Mouse (Mus musculus): ENCODE results near the gene Bpifa5. TPM values are rescaled to one million over a fixed set of nuclear protein-coding genes. Genes with fewer than 3 reads are reported as not detected.
"Not testable (repeated sequence)": the region's sequence is repeated elsewhere in the genome, so short reads cannot be mapped to it uniquely, and the experiment has no call there.

Gene Bpifa5
- not detected in 2 replicates for polyA plus RNA-seq (2015; fragmentation: Nextera tagmentation; extraction: Ambion mirVana)

DNA sequence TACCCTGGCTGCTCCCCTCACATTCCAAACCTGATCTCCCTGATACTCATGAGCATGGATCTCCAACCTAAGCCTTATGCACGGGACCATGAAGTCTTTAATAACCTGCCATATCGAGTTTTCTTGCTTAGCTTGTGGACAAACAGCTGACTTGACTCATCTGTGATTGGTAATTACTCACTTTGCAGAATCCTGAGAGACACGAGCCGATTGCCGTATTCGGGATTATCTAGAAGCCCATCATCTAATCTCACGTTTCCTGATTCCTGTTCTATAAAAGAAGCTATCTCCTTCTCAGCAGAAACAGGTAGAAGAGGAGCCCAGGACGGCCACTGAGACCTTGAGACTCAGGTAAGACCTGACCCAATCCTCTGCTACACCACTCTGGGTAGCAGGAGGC, at the start of gene Bpifa5:
TSS of gene Bpifa5 (plus strand) at position 301 of the 400 bp plus-strand sequence.
- 83% methylated on average over 8 of the region's 8 CpGs for WGBS

DNA sequence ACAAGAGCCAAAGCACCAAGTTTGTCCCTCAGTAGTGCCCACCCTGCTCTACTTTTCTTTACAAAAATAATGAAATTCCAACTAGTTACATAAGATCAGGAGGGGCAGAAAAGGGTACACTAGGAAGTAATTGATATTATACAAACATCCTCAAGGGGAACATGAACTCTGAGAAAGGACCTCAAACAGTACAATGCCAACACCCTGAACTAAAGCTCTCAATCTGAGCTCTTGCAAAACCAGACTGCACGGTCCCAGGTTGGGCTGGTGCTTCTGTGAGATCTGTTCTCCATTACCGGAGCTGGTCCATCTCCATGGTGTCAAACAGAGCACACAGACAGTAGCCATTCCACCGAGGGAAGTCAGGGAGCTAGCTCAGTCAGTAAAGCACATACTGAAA, 45.0 kb upstream of the Bpifa5 start:
- no peaks in the 10 kb centered on the region for H3K9me3 ChIP-seq
- H3K36me3 ChIP-seq = no peaks in the 10 kb centered on the region
- no peak for ATAC-seq (ENCODE audit: low read depth)
- no peaks in the 10 kb centered on the region for H3K27me3 ChIP-seq
- H3K27ac ChIP-seq (replicated peaks) = no peak overlapping the region
- H3K4me1 ChIP-seq (replicated peaks) = no peaks in the 10 kb centered on the region
- 91% methylated on average over 3 of the region's 3 CpGs for WGBS
- no peak overlapping the region for H3K4me3 ChIP-seq
- no peak overlapping the region for H3K9ac ChIP-seq
- no peak overlapping the region for H3K4me2 ChIP-seq

More for the DNA sequence above, at the start of gene Bpifa5:
- Histone ChIP-seq H3K4me1 (replicated peaks) (no peaks in the 10 kb centered on the region), H3K9me3 (no peaks in the 10 kb centered on the region), H3K4me3 (no peak within 1 kb of the TSS), H3K27ac (replicated peaks) (no peak within 1 kb of the TSS), H3K36me3 (no peaks in the 10 kb centered on the region), H3K9ac (no peak within 1 kb of the TSS), H3K27me3 (no peaks in the 10 kb centered on the region), H3K4me2 (no peak within 1 kb of the TSS)
- no peak for ATAC-seq (ENCODE audit: low read depth)

DNA sequence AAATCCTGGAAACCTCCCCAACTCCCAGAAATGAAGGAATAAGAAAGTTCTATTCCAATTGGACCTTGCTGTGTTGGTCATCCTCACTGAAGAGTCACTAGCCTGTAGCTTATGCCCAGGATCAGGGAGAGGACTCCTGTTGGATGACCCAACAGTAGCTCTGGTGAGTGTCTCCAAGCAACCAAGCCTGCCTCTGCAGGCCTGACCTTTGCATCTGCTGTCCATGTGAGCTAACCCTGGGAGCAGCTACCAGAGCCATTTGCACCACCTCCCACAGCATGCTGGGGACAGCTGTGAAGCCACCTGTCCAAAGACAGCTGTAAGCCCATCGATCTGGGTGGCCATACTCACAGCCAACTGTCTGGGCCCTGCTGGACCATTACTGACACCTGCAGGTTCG, 32.3 kb upstream of the Bpifa5 start, which contains the start of gene Bpifa3:
TSS of gene Bpifa3 (plus strand) at position 217 of the 400 bp plus-strand sequence.
- Histone ChIP-seq H3K4me1 (replicated peaks) (no peaks in the 10 kb centered on the region), H3K27me3 (no peaks in the 10 kb centered on the region), H3K9me3 (no peaks in the 10 kb centered on the region), H3K36me3 (no peaks in the 10 kb centered on the region), H3K4me3 (no peak within 1 kb of the TSS), H3K4me2 (no peak within 1 kb of the TSS), H3K27ac (replicated peaks) (no peak within 1 kb of the TSS), H3K9ac (no peak within 1 kb of the TSS)
- ATAC-seq (ENCODE audit: low read depth) = no peak
- 76% methylated on average over 2 of the region's 2 CpGs for WGBS

DNA sequence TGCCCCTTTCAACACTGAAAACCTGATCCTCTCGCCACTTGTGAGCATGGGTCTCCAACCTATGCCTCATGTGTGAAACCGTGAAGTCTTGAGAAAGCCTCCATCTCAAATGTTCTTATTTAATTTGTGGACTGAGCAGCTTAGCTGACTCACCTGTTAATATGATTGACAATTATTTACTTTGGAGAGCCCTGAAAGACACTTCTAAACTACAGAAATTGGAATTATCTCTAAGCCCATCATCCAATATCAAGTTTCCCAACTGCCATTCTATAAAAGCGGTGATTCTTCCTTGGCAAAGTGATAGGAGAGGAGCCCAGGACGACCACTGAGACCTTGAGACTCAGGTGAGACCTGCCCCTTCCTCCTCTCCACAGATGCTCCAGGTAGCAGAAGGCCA, 19.8 kb upstream of the Bpifa5 start, which contains the start of gene Bpifa1:
TSS of gene Bpifa1 (plus strand) at position 301 of the 400 bp plus-strand sequence.
- H3K27me3 ChIP-seq = no peaks in the 10 kb centered on the region
- 81% methylated on average over 4 of the region's 4 CpGs for WGBS
- H3K4me3 ChIP-seq = no peak within 1 kb of the TSS
- H3K4me2 ChIP-seq = no peak within 1 kb of the TSS
- no peaks in the 10 kb centered on the region for H3K4me1 ChIP-seq (replicated peaks)
- no peak for ATAC-seq (ENCODE audit: low read depth)
- H3K27ac ChIP-seq (replicated peaks) = no peak within 1 kb of the TSS
- no peak within 1 kb of the TSS for H3K9ac ChIP-seq
- H3K36me3 ChIP-seq = no peaks in the 10 kb centered on the region
- H3K9me3 ChIP-seq = no peaks in the 10 kb centered on the region

DNA sequence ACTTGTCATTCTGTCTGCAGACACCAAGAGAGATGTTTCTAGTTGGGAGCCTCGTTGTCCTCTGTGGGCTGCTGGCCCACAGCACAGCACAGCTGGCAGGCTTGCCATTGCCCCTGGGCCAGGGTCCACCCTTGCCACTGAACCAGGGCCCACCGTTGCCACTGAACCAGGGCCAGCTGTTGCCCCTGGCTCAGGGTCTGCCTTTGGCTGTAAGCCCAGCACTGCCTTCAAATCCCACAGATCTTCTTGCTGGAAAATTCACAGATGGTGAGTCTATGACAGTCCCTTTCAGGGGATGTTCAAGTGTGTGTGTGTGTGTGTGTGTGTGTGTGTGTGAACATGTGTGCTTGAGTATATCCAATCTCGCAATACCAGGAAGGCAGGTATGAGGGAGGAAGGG, 18.7 kb upstream of the Bpifa5 start:
- Histone ChIP-seq H3K9me3 (no peaks in the 10 kb centered on the region), H3K27me3 (no peaks in the 10 kb centered on the region)

DNA sequence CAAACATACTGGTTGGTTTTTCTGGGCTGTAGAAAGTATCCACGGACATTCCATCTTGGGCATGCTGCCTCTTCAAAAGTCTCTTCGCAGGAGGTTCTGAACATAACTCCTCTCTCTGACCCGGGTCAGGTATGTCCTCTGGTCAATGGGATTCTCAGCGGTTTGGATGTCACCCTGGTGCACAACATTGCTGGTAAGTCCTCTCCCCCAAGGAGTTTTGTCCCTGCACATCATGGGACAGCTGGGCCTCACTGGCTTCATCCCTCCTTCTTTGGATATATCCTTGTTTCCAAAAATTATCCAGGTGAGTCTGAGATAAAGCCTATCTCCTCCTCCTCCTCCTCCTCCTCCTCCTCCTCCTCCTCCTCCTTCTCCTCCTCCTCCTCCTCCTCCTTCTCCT, 14.9 kb upstream of the Bpifa5 start:
- Histone ChIP-seq H3K27me3 (no peaks in the 10 kb centered on the region), H3K9ac (no peak overlapping the region), H3K36me3 (no peaks in the 10 kb centered on the region), H3K4me1 (replicated peaks) (no peaks in the 10 kb centered on the region), H3K4me2 (no peak overlapping the region), H3K4me3 (no peak overlapping the region), H3K27ac (replicated peaks) (no peak overlapping the region), H3K9me3 (no peaks in the 10 kb centered on the region)
- no peak for ATAC-seq (ENCODE audit: low read depth)
- 85% methylated on average over 4 of the region's 4 CpGs for WGBS

More for the DNA sequence above, 18.7 kb upstream of the Bpifa5 start:
- Histone ChIP-seq H3K27ac (replicated peaks) (no peak overlapping the region), H3K4me1 (replicated peaks) (no peaks in the 10 kb centered on the region), H3K36me3 (no peaks in the 10 kb centered on the region), H3K9ac (no peak overlapping the region), H3K4me2 (no peak overlapping the region), H3K4me3 (no peak overlapping the region)
- no peak for ATAC-seq (ENCODE audit: low read depth)
- 62% methylated on average over 3 of the region's 3 CpGs for WGBS

DNA sequence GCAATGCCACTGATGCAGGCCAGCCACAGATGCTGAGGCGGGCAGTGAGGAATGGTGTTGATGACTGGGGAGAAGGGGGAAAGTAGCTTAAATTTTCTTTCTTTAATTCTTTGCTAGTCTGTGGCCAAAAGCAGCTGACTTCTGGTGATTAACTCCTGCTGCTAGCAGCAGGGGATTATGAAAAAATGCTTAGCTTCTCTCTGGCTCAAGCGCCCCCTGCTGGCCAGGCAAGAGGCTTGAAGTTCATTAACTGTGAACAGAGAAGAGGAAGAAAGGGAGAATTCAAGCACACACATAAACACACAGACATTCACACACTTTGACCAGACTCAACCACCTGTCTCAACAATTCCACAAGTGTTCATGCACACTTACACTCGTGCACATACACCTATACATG, 4.0 kb upstream of the Bpifa5 start:
- no peak overlapping the region for H3K27ac ChIP-seq (replicated peaks)
- H3K4me1 ChIP-seq (replicated peaks) = no peaks in the 10 kb centered on the region
- 34% methylated on average over 3 of the region's 3 CpGs for WGBS
- ATAC-seq (ENCODE audit: low read depth) = no peak
- no peaks in the 10 kb centered on the region for H3K36me3 ChIP-seq
- H3K27me3 ChIP-seq = no peaks in the 10 kb centered on the region
- no peak overlapping the region for H3K4me3 ChIP-seq
- H3K9me3 ChIP-seq = no peaks in the 10 kb centered on the region
- no peak overlapping the region for H3K9ac ChIP-seq
- no peak overlapping the region for H3K4me2 ChIP-seq

DNA sequence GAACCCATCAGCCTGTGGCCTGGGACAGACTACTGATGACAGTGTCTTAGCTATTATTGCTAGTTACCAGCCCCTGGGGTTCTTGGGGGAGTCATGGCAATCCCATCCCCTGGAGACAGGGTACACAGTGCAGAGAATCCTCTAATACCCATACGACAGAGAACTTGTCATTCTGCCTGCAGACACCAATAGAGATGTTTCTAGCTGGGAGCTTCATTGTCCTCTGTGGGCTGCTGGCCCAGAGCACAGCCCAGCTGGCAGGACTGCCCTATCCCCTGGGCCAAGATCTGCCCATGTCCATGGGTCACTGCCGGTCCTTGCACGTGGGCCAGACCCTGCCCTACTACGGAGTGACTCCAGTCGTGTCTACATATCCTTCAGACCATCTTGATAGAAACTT, 899 bp downstream of the Bpifa5 start:
- ATAC-seq (ENCODE audit: low read depth) = no peak
- no peak overlapping the region for H3K27ac ChIP-seq (replicated peaks)
- no peaks in the 10 kb centered on the region for H3K36me3 ChIP-seq
- no peak overlapping the region for H3K4me2 ChIP-seq
- 91% methylated on average over 5 of the region's 5 CpGs for WGBS
- no peak overlapping the region for H3K9ac ChIP-seq
- H3K27me3 ChIP-seq = no peaks in the 10 kb centered on the region
- no peak overlapping the region for H3K4me3 ChIP-seq
- H3K9me3 ChIP-seq = no peaks in the 10 kb centered on the region
- no peaks in the 10 kb centered on the region for H3K4me1 ChIP-seq (replicated peaks)

DNA sequence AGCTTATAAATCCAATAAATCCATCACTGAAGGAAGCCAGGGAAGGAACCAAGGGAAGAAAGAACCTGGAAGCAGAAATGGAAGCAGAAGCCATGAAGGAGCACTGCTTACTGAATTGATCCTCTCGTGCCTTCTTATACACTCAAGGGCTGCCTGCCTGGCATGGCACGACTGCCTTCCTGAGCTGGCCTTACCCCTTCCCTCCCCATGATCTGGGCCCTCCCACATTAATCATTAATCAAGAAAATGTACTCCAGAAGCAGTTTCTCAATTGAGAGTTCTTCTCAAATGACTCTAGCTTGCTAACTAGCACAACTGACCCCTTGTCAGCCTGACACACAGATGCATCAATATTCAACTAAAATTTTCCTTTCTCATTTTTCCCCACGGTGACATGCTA, 6.8 kb downstream of the Bpifa5 start:
- no peak overlapping the region for H3K4me2 ChIP-seq
- 75% methylated on average over 3 of the region's 3 CpGs for WGBS
- ATAC-seq (ENCODE audit: low read depth) = no peak

DNA sequence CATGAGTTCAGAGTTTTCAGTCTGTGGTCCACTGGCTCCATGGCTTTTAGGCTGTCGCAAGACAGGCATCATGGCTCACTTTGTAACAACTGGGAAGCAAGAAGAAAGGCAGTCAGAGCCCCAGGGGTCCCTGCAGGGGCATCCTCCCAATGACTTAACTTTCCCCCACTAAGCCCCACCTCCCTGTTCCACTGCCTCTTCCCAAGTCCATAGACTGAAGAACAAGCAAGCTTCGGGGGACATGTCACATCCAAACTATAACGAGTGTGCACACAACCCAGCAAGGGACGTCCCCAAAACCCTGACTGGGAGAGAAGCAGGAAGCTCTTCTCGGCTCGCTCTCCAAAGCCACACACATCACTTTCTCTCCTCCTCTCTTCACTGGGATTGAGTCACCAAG, 9.2 kb downstream of the Bpifa5 start:
- Histone ChIP-seq H3K9ac (no peak overlapping the region), H3K4me1 (replicated peaks) (no peaks in the 10 kb centered on the region), H3K27me3 (no peaks in the 10 kb centered on the region), H3K4me2 (no peak overlapping the region), H3K9me3 (no peaks in the 10 kb centered on the region), H3K36me3 (no peaks in the 10 kb centered on the region), H3K4me3 (no peak overlapping the region), H3K27ac (replicated peaks) (no peak overlapping the region)
- ATAC-seq (ENCODE audit: low read depth) = no peak
- 81% methylated on average over 6 of the region's 6 CpGs for WGBS

More for the DNA sequence above, 6.8 kb downstream of the Bpifa5 start:
- Histone ChIP-seq H3K4me1 (replicated peaks) (no peaks in the 10 kb centered on the region), H3K27ac (replicated peaks) (no peak overlapping the region), H3K4me3 (no peak overlapping the region), H3K27me3 (no peaks in the 10 kb centered on the region), H3K36me3 (no peaks in the 10 kb centered on the region), H3K9me3 (no peaks in the 10 kb centered on the region), H3K9ac (no peak overlapping the region)

DNA sequence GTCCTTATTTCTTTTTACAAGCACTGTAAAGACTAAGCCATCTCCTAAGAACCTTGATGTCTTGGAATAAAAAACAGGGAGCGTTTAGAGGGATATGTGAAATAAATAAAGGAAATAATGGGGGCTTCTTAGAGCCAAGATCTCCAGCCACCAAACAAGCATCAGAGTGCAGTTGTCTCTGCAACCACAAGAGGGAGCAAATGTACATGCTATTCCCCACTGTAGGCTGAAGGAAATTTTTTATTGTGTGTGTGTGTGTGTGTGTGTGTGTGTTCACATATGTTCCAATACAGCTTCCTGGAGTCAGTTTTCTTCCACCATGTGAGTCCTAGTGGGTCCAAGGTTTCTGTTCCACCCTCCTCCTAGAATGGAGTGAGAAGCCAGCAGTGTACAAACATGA, 10.9 kb downstream of the Bpifa5 start:
- H3K4me3 ChIP-seq = no peak overlapping the region
- H3K4me1 ChIP-seq (replicated peaks) = no peaks in the 10 kb centered on the region
- no peak overlapping the region for H3K4me2 ChIP-seq
- no peak overlapping the region for H3K9ac ChIP-seq
- no peak overlapping the region for H3K27ac ChIP-seq (replicated peaks)
- H3K36me3 ChIP-seq = no peaks in the 10 kb centered on the region
- H3K9me3 ChIP-seq = no peaks in the 10 kb centered on the region
- no peak for ATAC-seq (ENCODE audit: low read depth)
- 45% methylated on average over 1 of the region's 1 CpGs for WGBS
- H3K27me3 ChIP-seq = no peaks in the 10 kb centered on the region

DNA sequence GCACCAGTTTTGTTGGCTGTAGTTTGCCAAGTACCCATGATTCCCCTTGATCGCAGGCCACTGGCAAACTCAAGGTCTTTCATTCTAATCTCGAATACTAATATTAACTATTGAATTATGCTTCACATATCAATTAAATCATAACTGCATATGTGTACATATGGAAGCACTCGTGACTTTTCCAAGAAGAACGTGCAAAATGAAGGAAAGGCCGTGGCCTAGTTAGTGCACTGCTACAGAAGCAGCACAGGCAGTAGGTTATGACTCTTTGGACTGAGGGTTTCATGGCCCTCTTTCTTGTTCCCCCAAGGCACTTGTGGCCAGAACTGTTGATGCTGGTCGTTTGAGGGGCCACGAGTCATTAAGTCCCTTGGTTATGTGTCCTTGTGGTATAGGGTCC, 19.5 kb downstream of the Bpifa5 start:
- H3K9ac ChIP-seq; H3K27me3 ChIP-seq; H3K4me2 ChIP-seq; H3K27ac ChIP-seq (replicated peaks); ATAC-seq (ENCODE audit: low read depth); H3K36me3 ChIP-seq; H3K4me3 ChIP-seq; H3K9me3 ChIP-seq; H3K4me1 ChIP-seq (replicated peaks): not testable (repeated sequence)
- 86% methylated on average over 7 of the region's 7 CpGs for WGBS

DNA sequence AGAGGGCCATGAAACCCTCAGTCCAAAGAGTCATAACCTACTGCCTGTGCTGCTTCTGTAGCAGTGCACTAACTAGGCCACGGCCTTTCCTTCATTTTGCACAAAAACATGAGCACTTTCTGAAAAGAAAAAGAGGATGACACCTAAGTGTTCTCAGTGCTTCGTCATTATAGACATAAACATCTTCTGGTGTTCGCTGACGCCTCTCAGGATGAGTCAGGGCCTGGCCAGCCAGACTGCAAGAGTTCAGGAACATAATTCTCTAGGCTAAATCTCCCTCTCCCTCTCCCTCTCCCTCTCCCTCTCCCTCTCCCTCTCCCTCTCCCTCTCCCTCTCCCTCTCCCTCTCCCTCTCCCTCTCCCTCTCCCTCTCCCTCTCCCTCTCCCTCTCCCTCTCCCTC, 20.7 kb downstream of the Bpifa5 start:
- H3K4me1 ChIP-seq (replicated peaks); H3K4me2 ChIP-seq; H3K9me3 ChIP-seq; ATAC-seq (ENCODE audit: low read depth); H3K4me3 ChIP-seq; H3K36me3 ChIP-seq; H3K9ac ChIP-seq; H3K27ac ChIP-seq (replicated peaks); H3K27me3 ChIP-seq: not testable (repeated sequence)
- WGBS = 80% methylated on average over 4 of the region's 4 CpGs

All from neural tube, embryonic 13.5 days (tissue).